Mouse (Mus musculus): ENCODE measurements around the gene Vmn2r33. TPM values are rescaled to one million over a fixed set of nuclear protein-coding genes. Genes with fewer than 3 reads are reported as not detected.

Gene Vmn2r33
- not detected for polyA plus RNA-seq (2014; fragmentation: Illumina TruSeq; extraction: RNeasy Lipid Tissue Mini Kit (QIAGEN cat#74804); ENCODE audit: low read depth, low replicate concordance)

DNA sequence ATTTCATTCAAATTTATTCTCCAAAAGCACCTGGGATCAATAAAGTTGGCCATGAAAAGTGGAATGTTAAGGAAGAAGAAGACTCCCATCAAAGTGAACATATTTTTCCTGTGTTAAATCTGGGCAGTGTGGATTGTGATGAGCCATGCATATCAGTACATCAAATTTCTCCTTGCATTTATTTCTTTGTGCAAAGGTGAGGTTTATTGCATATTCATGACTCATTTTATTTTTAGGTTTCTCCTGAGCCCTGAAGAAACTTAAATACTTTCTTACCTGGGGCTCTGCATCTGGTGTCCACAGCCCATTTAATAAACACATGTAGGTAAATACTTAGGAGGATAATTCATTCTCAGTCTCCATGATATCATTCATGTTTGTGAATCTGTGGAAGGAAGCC, at the start of gene Vmn2r33:
TSS of gene Vmn2r33 (minus strand) at position 101 of the 400 bp plus-strand sequence.

Other genes with a start within 250 kb of the Vmn2r33 start
- not detected for gene Vmn2r30, start 229.2 kb downstream of the Vmn2r33 start, polyA plus RNA-seq (2014; fragmentation: Illumina TruSeq; extraction: RNeasy Lipid Tissue Mini Kit (QIAGEN cat#74804); ENCODE audit: low read depth, low replicate concordance)
- gene Gm45783, start 192.2 kb downstream of the Vmn2r33 start, polyA plus RNA-seq (2014; fragmentation: Illumina TruSeq; extraction: RNeasy Lipid Tissue Mini Kit (QIAGEN cat#74804); ENCODE audit: low read depth, low replicate concordance) = not detected
- not detected for gene Vmn2r31, start 167.1 kb downstream of the Vmn2r33 start, polyA plus RNA-seq (2014; fragmentation: Illumina TruSeq; extraction: RNeasy Lipid Tissue Mini Kit (QIAGEN cat#74804); ENCODE audit: low read depth, low replicate concordance)
- gene Vmn2r32, start 86.8 kb downstream of the Vmn2r33 start, polyA plus RNA-seq (2014; fragmentation: Illumina TruSeq; extraction: RNeasy Lipid Tissue Mini Kit (QIAGEN cat#74804); ENCODE audit: low read depth, low replicate concordance) = not detected
- not detected for gene Vmn2r34, start 122.7 kb upstream of the Vmn2r33 start, polyA plus RNA-seq (2014; fragmentation: Illumina TruSeq; extraction: RNeasy Lipid Tissue Mini Kit (QIAGEN cat#74804); ENCODE audit: low read depth, low replicate concordance)